Mouse (Mus musculus) liver, adult 2 months (tissue): ENCODE measurements around the gene Rps6kb1.
A peak's percentile ranks its signal among the peaks of the same experiment; 100 is the strongest.

Experiments used
- CTCF ChIP-seq: fragments of 200-500 bp; IDR thresholded peaks from 2 replicates; pipeline ENCODE4 v1.5.1; 2011; ENCODE audit warnings: low read depth, low read length, control low read depth
- POLR2A ChIP-seq: fragments of 200-500 bp; IDR thresholded peaks from 2 replicates; pipeline ENCODE4 v1.6.1; 2011; ENCODE audit warnings: low read length, control low read depth; ENCODE audit not compliant: insufficient read depth; ENCODE audit errors: extremely low read depth

DNA sequence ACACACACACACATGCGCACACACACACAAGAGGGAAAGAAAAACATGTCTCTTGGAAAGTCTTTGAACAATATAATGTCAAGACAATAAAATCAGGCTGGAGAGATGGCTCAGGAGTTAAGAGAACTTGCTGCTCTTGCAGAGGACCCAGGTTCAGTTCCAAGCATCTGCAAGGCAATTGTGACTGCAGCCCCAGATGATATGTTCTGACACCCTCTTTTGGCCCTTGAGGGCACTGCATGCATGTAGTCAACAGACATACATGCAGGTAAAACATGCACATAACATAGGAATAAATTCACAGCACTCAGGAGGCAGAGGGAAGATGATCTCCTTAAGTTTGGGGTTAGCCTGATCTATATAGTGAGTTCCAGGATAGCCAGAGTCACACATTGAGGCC, 2.8 kb upstream of the Rps6kb1 start:
- 0 out of 2 replicates have a peak, but pooled peaks have one; percentile 4 for TF ChIP-seq CTCF
- no peak for TF ChIP-seq POLR2A
